14 mouse cellular contexts compared by ENCODE assay signal in genomic region chr5:124227193-124227592, GRCm38 (mm10). TPM values are rescaled to one million over a fixed set of nuclear protein-coding genes. Genes with fewer than 3 reads are reported as not detected.
DNase-seq lines count a peak whose midpoint lies in the region; ATAC-seq and TF ChIP-seq lines count a peak whose summit lies in the region.
"Had no signal": no experiment of that assay in that cellular context is flagged by ENCODE, and none has a peak within 500 bp of the region (broad histone marks: within the 10 kb centered on the region; RNA-seq: fewer than 3 reads in every experiment).

No protein-coding gene starts in this region.

- H3K4me1 ChIP-seq in hindbrain, embryonic 10.5 days (replicated peaks): peaks cover 48% of the 10 kb centered on the region
- peaks cover 8% of the 10 kb centered on the region for H3K4me1 ChIP-seq in hindbrain, embryonic 14.5 days (replicated peaks; ENCODE audit: control insufficient read depth, insufficient read depth, low read length)
- peaks cover 12% of the 10 kb centered on the region; the same call in 1 of the 2 replicates for H3K4me1 ChIP-seq in stomach, embryonic 16.5 days (ENCODE audit: control insufficient read depth, insufficient read depth, low read length)
- H3K4me1 ChIP-seq in stomach, postnatal 0 days (replicated peaks; ENCODE audit: control insufficient read depth, insufficient read depth): no peaks in the 10 kb centered on the region; the same call in 1 of the 2 replicates
- H3K4me1 ChIP-seq in embryonic facial prominence, embryonic 14.5 days (ENCODE audit: control insufficient read depth, insufficient read depth, low read length): peaks cover 13% of the 10 kb centered on the region
- peaks cover 21% of the 10 kb centered on the region for H3K4me1 ChIP-seq in midbrain, embryonic 13.5 days (replicated peaks)

- no peak for DNase-seq in hindbrain, embryonic 10.5 days (ENCODE audit: low spot score)
- DNase-seq in hindbrain, embryonic 14.5 days (ENCODE audit: low spot score): no peak
- no peak for DNase-seq in stomach, postnatal 0 days (ENCODE audit: low spot score)
- no peak for DNase-seq in embryonic facial prominence, embryonic 14.5 days (ENCODE audit: low spot score)
- DNase-seq in left cerebral cortex, postnatal 14 days (ENCODE audit: low spot score in 2 of 2): no peak
- DNase-seq: forebrain, postnatal 0 days; heart, adult 11 months; spleen, adult 18-20 months had no signal

- intact Hi-C loops in left cerebral cortex, postnatal 14 days (cut with DNase I): no loop called here

- TF ChIP-seq CTCF in stomach, postnatal 0 days (IDR thresholded peaks at IDR 0.05; ENCODE audit: low read depth): no peak

- no peak overlapping the region for H3K9ac ChIP-seq in hindbrain, embryonic 14.5 days
- peak overlapping the region; percentile 36; the same call in 1 of the 2 replicates for H3K9ac ChIP-seq in stomach, embryonic 16.5 days (ENCODE audit: low read length)
- H3K9ac ChIP-seq in stomach, postnatal 0 days (ENCODE audit: low read length): no peak overlapping the region
- H3K9ac ChIP-seq in embryonic facial prominence, embryonic 14.5 days (ENCODE audit: low read depth, low read length): no peak overlapping the region
- H3K9ac ChIP-seq in midbrain, embryonic 13.5 days (replicated peaks): no peak overlapping the region
- H3K9ac ChIP-seq: forebrain, postnatal 0 days had no signal

- no peak for ATAC-seq in hindbrain, embryonic 14.5 days (ENCODE audit: low FRiP score)
- ATAC-seq in stomach, embryonic 16.5 days (ENCODE audit: insufficient read depth, low FRiP score): no peak
- no peak for ATAC-seq in stomach, postnatal 0 days (ENCODE audit: low FRiP score, low TSS enrichment)
- ATAC-seq in embryonic facial prominence, embryonic 14.5 days (ENCODE audit: low read depth): peak; percentile 37; the same call in 1 of the 2 replicates
- ATAC-seq in midbrain, embryonic 13.5 days: no peak
- ATAC-seq: forebrain, postnatal 0 days; Patski had no signal

- no peak overlapping the region for H3K4me2 ChIP-seq in hindbrain, embryonic 14.5 days (replicated peaks)
- no peak overlapping the region for H3K4me2 ChIP-seq in stomach, embryonic 16.5 days (ENCODE audit: low read depth, low read length)
- no peak overlapping the region for H3K4me2 ChIP-seq in stomach, postnatal 0 days (replicated peaks; ENCODE audit: low read depth)
- H3K4me2 ChIP-seq in embryonic facial prominence, embryonic 14.5 days (ENCODE audit: low read depth, low read length): no peak overlapping the region
- no peak overlapping the region for H3K4me2 ChIP-seq in myocyte (ENCODE audit: low read depth)
- no peak overlapping the region for H3K4me2 ChIP-seq in midbrain, embryonic 13.5 days (replicated peaks)
- H3K4me2 ChIP-seq: midbrain, embryonic 11.5 days had no signal

- H3K27ac ChIP-seq in hindbrain, embryonic 10.5 days: 0 out of 2 replicates have a peak overlapping the region, but pooled peaks have one; percentile 66
- H3K27ac ChIP-seq in hindbrain, embryonic 14.5 days: no peak overlapping the region
- H3K27ac ChIP-seq in stomach, embryonic 16.5 days (ENCODE audit: low read length): no peak overlapping the region
- no peak overlapping the region for H3K27ac ChIP-seq in stomach, postnatal 0 days (replicated peaks)
- H3K27ac ChIP-seq in embryonic facial prominence, embryonic 14.5 days (replicated peaks; ENCODE audit: low read depth, low read length): no peak overlapping the region
- H3K27ac ChIP-seq in midbrain, embryonic 13.5 days: no peak overlapping the region
- H3K27ac ChIP-seq: kidney, postnatal 0 days had no signal

- no peaks in the 10 kb centered on the region for H3K36me3 ChIP-seq in hindbrain, embryonic 10.5 days
- no peaks in the 10 kb centered on the region for H3K36me3 ChIP-seq in hindbrain, embryonic 14.5 days (replicated peaks; ENCODE audit: control insufficient read depth, insufficient read depth)
- no peaks in the 10 kb centered on the region for H3K36me3 ChIP-seq in stomach, embryonic 16.5 days (ENCODE audit: control insufficient read depth, insufficient read depth, low read length)
- no peaks in the 10 kb centered on the region for H3K36me3 ChIP-seq in stomach, postnatal 0 days (ENCODE audit: control insufficient read depth, insufficient read depth, low read length)
- no peaks in the 10 kb centered on the region for H3K36me3 ChIP-seq in embryonic facial prominence, embryonic 14.5 days (ENCODE audit: control insufficient read depth, insufficient read depth, low read length)
- H3K36me3 ChIP-seq in myocyte (ENCODE audit: control insufficient read depth, insufficient read depth): no peaks in the 10 kb centered on the region
- H3K36me3 ChIP-seq in midbrain, embryonic 13.5 days: no peaks in the 10 kb centered on the region

- no peaks in the 10 kb centered on the region for H3K27me3 ChIP-seq in hindbrain, embryonic 10.5 days (ENCODE audit: insufficient read depth, poor library complexity, severe bottlenecking)
- H3K27me3 ChIP-seq in hindbrain, embryonic 14.5 days (ENCODE audit: control insufficient read depth, insufficient read depth, low read length): no peaks in the 10 kb centered on the region
- H3K27me3 ChIP-seq in stomach, embryonic 16.5 days (ENCODE audit: control insufficient read depth, insufficient read depth, low read length): no peaks in the 10 kb centered on the region
- no peaks in the 10 kb centered on the region for H3K27me3 ChIP-seq in stomach, postnatal 0 days (ENCODE audit: control insufficient read depth, insufficient read depth, low read length)
- no peaks in the 10 kb centered on the region for H3K27me3 ChIP-seq in embryonic facial prominence, embryonic 14.5 days (replicated peaks; ENCODE audit: control insufficient read depth, insufficient read depth, low read length)
- H3K27me3 ChIP-seq in myocyte (ENCODE audit: control insufficient read depth, insufficient read depth, insufficient read length): no peaks in the 10 kb centered on the region
- H3K27me3 ChIP-seq in midbrain, embryonic 13.5 days: no peaks in the 10 kb centered on the region
- H3K27me3 ChIP-seq: Patski had no signal

- TF ChIP-seq EP300 in stomach, postnatal 0 days (optimal IDR thresholded peaks at IDR 0.05): no peak

- no peak for TF ChIP-seq POLR2A in myocyte (IDR thresholded peaks at IDR 0.05; ENCODE audit: insufficient read length, low read depth)

- no peak overlapping the region for H3K4me3 ChIP-seq in hindbrain, embryonic 10.5 days
- H3K4me3 ChIP-seq in hindbrain, embryonic 14.5 days (replicated peaks; ENCODE audit: low read length): no peak overlapping the region
- H3K4me3 ChIP-seq in stomach, embryonic 16.5 days (replicated peaks; ENCODE audit: low read length): no peak overlapping the region
- H3K4me3 ChIP-seq in stomach, postnatal 0 days (ENCODE audit: low read depth, low read length): no peak overlapping the region
- no peak overlapping the region for H3K4me3 ChIP-seq in embryonic facial prominence, embryonic 14.5 days (ENCODE audit: low read depth, low read length)
- H3K4me3 ChIP-seq in myocyte: no peak overlapping the region
- H3K4me3 ChIP-seq in midbrain, embryonic 13.5 days (replicated peaks): no peak overlapping the region

- H3K79me2 ChIP-seq in myocyte (ENCODE audit: control insufficient read depth, insufficient read depth): no peaks in the 10 kb centered on the region

- 48% methylated on average over 6 of the region's 6 CpGs for WGBS in hindbrain, embryonic 10.5 days
- WGBS in hindbrain, embryonic 14.5 days: 44% methylated on average over 6 of the region's 6 CpGs
- WGBS in stomach, embryonic 16.5 days: 63% methylated on average over 6 of the region's 6 CpGs
- whole genome bisulfite sequencing in stomach, postnatal 0 days: 71% methylated on average over 6 of the region's 6 CpGs
- 23% methylated on average over 6 of the region's 6 CpGs for WGBS in embryonic facial prominence, embryonic 14.5 days
- WGBS in midbrain, embryonic 13.5 days: 61% methylated on average over 6 of the region's 6 CpGs

- no peaks in the 10 kb centered on the region for H3K9me3 ChIP-seq in hindbrain, embryonic 10.5 days
- H3K9me3 ChIP-seq in hindbrain, embryonic 14.5 days (ENCODE audit: control insufficient read depth, low read length): no peaks in the 10 kb centered on the region
- H3K9me3 ChIP-seq in stomach, embryonic 16.5 days (replicated peaks; ENCODE audit: control insufficient read depth, low read length): no peaks in the 10 kb centered on the region
- H3K9me3 ChIP-seq in stomach, postnatal 0 days (ENCODE audit: control insufficient read depth, low read length): no peaks in the 10 kb centered on the region
- H3K9me3 ChIP-seq in embryonic facial prominence, embryonic 14.5 days (ENCODE audit: control insufficient read depth, low read length): no peaks in the 10 kb centered on the region
- no peaks in the 10 kb centered on the region for H3K9me3 ChIP-seq in midbrain, embryonic 13.5 days

- H3ac ChIP-seq in myocyte (ENCODE audit: control insufficient read depth, insufficient read length): no peak overlapping the region

TF ChIP-seq in myocyte, 11 proteins besides CTCF, POLR2A, EP300 and RAD21:
- TF ChIP-seq CEBPB (IDR thresholded peaks at IDR 0.05; ENCODE audit: insufficient read depth, poor library complexity, severe bottlenecking): peak; percentile 60; the same call in 1 of the 2 replicates
- TF ChIP-seq MAX (IDR thresholded peaks at IDR 0.05; ENCODE audit: low read depth): no peak
- no peak for TF ChIP-seq POLR2AphosphoS2 (IDR thresholded peaks at IDR 0.05; ENCODE audit: insufficient read length, low read depth)
- no peak for TF ChIP-seq MYOG (IDR thresholded peaks at IDR 0.05; ENCODE audit: control insufficient read depth in 1 of 3, insufficient read depth in 1 of 3, insufficient read length in 2 of 3, low read depth in 2 of 3)
- no peak for TF ChIP-seq TCF12 (IDR thresholded peaks at IDR 0.05; ENCODE audit: insufficient read depth, poor library complexity, severe bottlenecking)
- TF ChIP-seq USF1 (IDR thresholded peaks at IDR 0.05; ENCODE audit: low read depth): no peak

RNA-seq across cellular contexts. Expression of gene Pitpnm2, which starts 22.4 kb away (rescaled TPM):
- polyA plus RNA-seq in hindbrain, embryonic 10.5 days (2016; fragmentation: Nextera tagmentation; extraction: Ambion mirVana): 3.2 and 3.6 TPM in 2 replicates
- 13.5 and 15.1 TPM in 2 replicates for polyA plus RNA-seq in hindbrain, embryonic 14.5 days (2014; fragmentation: Nextera tagmentation; extraction: Ambion mirVana)
- polyA plus RNA-seq in stomach, embryonic 16.5 days (2015; fragmentation: Nextera tagmentation; extraction: Ambion mirVana): 2.4 and 2.6 TPM in 2 replicates
- 1.8 and 2.3 TPM in 2 replicates for polyA plus RNA-seq in stomach, postnatal 0 days (2015; fragmentation: Nextera tagmentation; extraction: Ambion mirVana)
- polyA plus RNA-seq in embryonic facial prominence, embryonic 14.5 days (2014; fragmentation: Nextera tagmentation; extraction: Ambion mirVana): 7.6 and 8.4 TPM in 2 replicates
- 5.3 TPM for polyA plus RNA-seq in myocyte (2012; fragmentation: generic; extraction: Trizol)
- 100 to 1,000 TPM; 202 to 237 TPM for total RNA-seq in left cerebral cortex, postnatal 14 days (2021)
- 6.6 and 7.7 TPM in 2 replicates for polyA plus RNA-seq in midbrain, embryonic 13.5 days (2015; fragmentation: Nextera tagmentation; extraction: Ambion mirVana)
